Mouse (Mus musculus) kidney, embryonic 14.5 days (tissue): ENCODE data around the gene Olfr453. TPM values are rescaled to one million over a fixed set of nuclear protein-coding genes. Genes with fewer than 3 reads are reported as not detected.

Experiments used
- ATAC-seq: fragments of 200-750 bp; cut with Nextera tagmentation; 2 replicates; pipeline ENCODE4 v1.8.0; 2017; ENCODE audit warnings: moderate number of reproducible peaks, mild to moderate bottlenecking, moderate TSS enrichment, moderate library complexity; ENCODE audit not compliant: low FRiP score, low TSS enrichment
- H3K27ac ChIP-seq: fragments of 300-500 bp; sonication (generic); 2 replicates; pipeline ENCODE4 v1.5.1; 2014; ENCODE audit warnings: low read depth, mild to moderate bottlenecking, low read length, moderate library complexity, mixed read lengths
- H3K27me3 ChIP-seq: fragments of 300-500 bp; sonication (generic); 2 replicates; pipeline ENCODE4 v1.6.1; 2014; ENCODE audit warnings: mild to moderate bottlenecking, low read length; ENCODE audit not compliant: control insufficient read depth, insufficient read depth
- H3K36me3 ChIP-seq: fragments of 300-500 bp; sonication (generic); 2 replicates; pipeline ENCODE4 v1.6.1; 2014; ENCODE audit warnings: low read length, mixed read lengths; ENCODE audit not compliant: control insufficient read depth, insufficient read depth
- H3K4me1 ChIP-seq: fragments of 300-500 bp; sonication (generic); 2 replicates; pipeline ENCODE4 v1.6.1; 2014; ENCODE audit warnings: low read length, mixed read lengths; ENCODE audit not compliant: control insufficient read depth, insufficient read depth
- H3K4me2 ChIP-seq: fragments of 300-500 bp; sonication (generic); replicated peaks from 2 replicates; pipeline ENCODE4 v1.6.1; 2014; ENCODE audit warnings: low read depth, mild to moderate bottlenecking, low read length
- H3K4me3 ChIP-seq: fragments of 300-500 bp; sonication (generic); 2 replicates; pipeline ENCODE4 v1.5.1; 2014; ENCODE audit warnings: mild to moderate bottlenecking, low read length
- H3K9ac ChIP-seq: fragments of 300-500 bp; sonication (generic); 2 replicates; pipeline ENCODE4 v1.6.1; 2014; ENCODE audit warnings: low read depth, mild to moderate bottlenecking, low read length, moderate library complexity
- H3K9me3 ChIP-seq: fragments of 300-500 bp; sonication (generic); 2 replicates; pipeline ENCODE4 v1.6.1; 2016; ENCODE audit warnings: low read length; ENCODE audit not compliant: control insufficient read depth
- whole genome bisulfite sequencing: fragments of 180-500 bp; shearing (Covaris S2); extraction: QIAGEN DNeasy Blood & Tissue Kit; methylation state at CpG from one replicate; pipeline ENCODE4 v1.1.7; 2014; 5-methylcytosine and 5-hydroxymethylcytosine counted together
- polyA plus RNA-seq: library from polyadenylated mRNA; unstranded; fragments of >200 nt; fragmentation: Nextera tagmentation; extraction: Ambion mirVana; gene quantifications from 2 replicates; pipeline ENCODE4 v1.2.1, GENCODE M21; 2014

Olfr453 gene
- polyA plus RNA-seq, 1 experiment from 2014 or later = not detected

- Histone ChIP-seq H3K27ac (no peak within 1 kb of the TSS), H3K9me3 (no peaks in the 10 kb centered on the region), H3K4me3 (no peak within 1 kb of the TSS), H3K4me2 (no peak within 1 kb of the TSS), H3K27me3 (no peaks in the 10 kb centered on the region), H3K4me1 (no peaks in the 10 kb centered on the region), H3K9ac (no peak within 1 kb of the TSS), H3K36me3 (no peaks in the 10 kb centered on the region)
- 53% methylated on average over 1 of the region's 1 CpGs for WGBS
- no peak for ATAC-seq
Observed at GRCm38 (mm10) chr6:42756104-42756503, 16.9 kb downstream of the Olfr453 start, which contains the start of gene Olfr38. TSS of gene Olfr38 (plus strand) at chr6:42756404.

GRCm38 (mm10) chr6:42777066-42777465, 37.9 kb downstream of the Olfr453 start:
- H3K4me1 ChIP-seq = no peaks in the 10 kb centered on the region
- no peaks in the 10 kb centered on the region for H3K27me3 ChIP-seq
- no peak overlapping the region for H3K4me2 ChIP-seq
- H3K27ac ChIP-seq = no peak overlapping the region
- ATAC-seq = no peak
- no peaks in the 10 kb centered on the region for H3K9me3 ChIP-seq
- WGBS = 94% methylated on average over 1 of the region's 1 CpGs
- H3K36me3 ChIP-seq = no peaks in the 10 kb centered on the region
- H3K9ac ChIP-seq = no peak overlapping the region
- no peak overlapping the region for H3K4me3 ChIP-seq

- Histone ChIP-seq H3K36me3 (no peaks in the 10 kb centered on the region), H3K4me2 (no peak within 1 kb of the TSS), H3K4me3 (no peak within 1 kb of the TSS), H3K9ac (no peak within 1 kb of the TSS), H3K9me3 (no peaks in the 10 kb centered on the region), H3K4me1 (no peaks in the 10 kb centered on the region), H3K27me3 (no peaks in the 10 kb centered on the region), H3K27ac (no peak within 1 kb of the TSS)
- no peak for ATAC-seq
Observed at GRCm38 (mm10) chr6:42784793-42785192, 45.6 kb downstream of the Olfr453 start, which contains the start of gene Olfr452. TSS of gene Olfr452 (plus strand) at chr6:42785093.

GRCm38 (mm10) chr6:42790247-42790948, 51.2 kb downstream of the Olfr453 start:
- H3K4me2 ChIP-seq = no peak overlapping the region
- no peaks in the 10 kb centered on the region for H3K36me3 ChIP-seq
- 36% methylated on average over 4 of the region's 4 CpGs for WGBS
- H3K27ac ChIP-seq = no peak overlapping the region
- ATAC-seq = peak; percentile 28; the same call in 1 of the 2 replicates
- H3K27me3 ChIP-seq = no peaks in the 10 kb centered on the region
- H3K9ac ChIP-seq = no peak overlapping the region
- H3K9me3 ChIP-seq = no peaks in the 10 kb centered on the region
- no peak overlapping the region for H3K4me3 ChIP-seq
- no peaks in the 10 kb centered on the region for H3K4me1 ChIP-seq

GRCm38 (mm10) chr6:42790949-42791556, 51.9 kb downstream of the Olfr453 start:
- no peak for ATAC-seq
- WGBS = 81% methylated on average over 9 of the region's 9 CpGs
- H3K27me3 ChIP-seq = no peaks in the 10 kb centered on the region
- H3K4me2 ChIP-seq = no peak overlapping the region
- H3K36me3 ChIP-seq = no peaks in the 10 kb centered on the region
- H3K4me3 ChIP-seq = no peak overlapping the region
- H3K9ac ChIP-seq = no peak overlapping the region
- H3K9me3 ChIP-seq = no peaks in the 10 kb centered on the region
- no peaks in the 10 kb centered on the region for H3K4me1 ChIP-seq
- no peak overlapping the region for H3K27ac ChIP-seq

- Histone ChIP-seq H3K9ac (no peak overlapping the region), H3K4me3 (no peak overlapping the region), H3K4me1 (no peaks in the 10 kb centered on the region), H3K9me3 (no peaks in the 10 kb centered on the region), H3K4me2 (no peak overlapping the region), H3K36me3 (no peaks in the 10 kb centered on the region), H3K27me3 (no peaks in the 10 kb centered on the region), H3K27ac (no peak overlapping the region)
- WGBS = 81% methylated on average over 3 of the region's 3 CpGs
- ATAC-seq = no peak
Observed at GRCm38 (mm10) chr6:42794982-42795381, 55.8 kb downstream of the Olfr453 start.

Other genes with a start within 250 kb of the Olfr453 start
- not detected in 2 replicates for gene Olfr455, start 191.8 kb upstream of the Olfr453 start, polyA plus RNA-seq
- not detected in 2 replicates for gene Tcaf3, start 141.7 kb upstream of the Olfr453 start, polyA plus RNA-seq
- gene Tcaf2, start 94.1 kb upstream of the Olfr453 start, polyA plus RNA-seq = 1.9 and 2.9 TPM in 2 replicates
- 47.0 and 82.1 TPM in 2 replicates for gene Tcaf1, start 29.3 kb upstream of the Olfr453 start, polyA plus RNA-seq
- not detected in 2 replicates for gene Olfr38, start 17.0 kb downstream of the Olfr453 start, polyA plus RNA-seq
- not detected in 2 replicates for gene Olfr452, start 45.7 kb downstream of the Olfr453 start, polyA plus RNA-seq
- gene Olfr450, start 72.6 kb downstream of the Olfr453 start, polyA plus RNA-seq = not detected in 2 replicates
- gene Olfr449, start 95.0 kb downstream of the Olfr453 start, polyA plus RNA-seq = not detected in 2 replicates
- gene Olfr448, start 151.1 kb downstream of the Olfr453 start, polyA plus RNA-seq = not detected in 2 replicates
- gene Olfr447, start 169.5 kb downstream of the Olfr453 start, polyA plus RNA-seq = not detected in 2 replicates
- not detected in 2 replicates for gene Olfr446, start 182.0 kb downstream of the Olfr453 start, polyA plus RNA-seq
- gene Olfr444, start 209.7 kb downstream of the Olfr453 start, polyA plus RNA-seq = not detected in 2 replicates